Mouse (Mus musculus) erythroblast, embryonic 14.5 days (primary cell): ENCODE measurements at regions not wholly inside any gene's neighbourhood (a gene's known extent, or its start where the extent isn't known, plus 50 kb on each side); places are given as distances from the start of the nearest gene placed in this dataset.

ENCODE experiments used
- H3K27me3 ChIP-seq: 2 replicates; pipeline ENCODE4 v1.6.1; 2012; ENCODE audit warnings: inconsistent platforms; ENCODE audit not compliant: control insufficient read depth
- H3K36me3 ChIP-seq: 2 replicates; pipeline ENCODE4 v1.6.1; 2012; ENCODE audit warnings: mild to moderate bottlenecking, inconsistent platforms; ENCODE audit not compliant: control insufficient read depth
- H3K4me1 ChIP-seq: 2 replicates; pipeline ENCODE4 v1.6.1; 2012; ENCODE audit warnings: inconsistent platforms; ENCODE audit not compliant: control insufficient read depth
- H3K4me3 ChIP-seq: replicated peaks from 2 replicates; pipeline ENCODE3; 2012; ENCODE audit warnings: moderate library complexity, mild to moderate bottlenecking, inconsistent platforms
- H3K9me3 ChIP-seq: 2 replicates; pipeline ENCODE4 v1.6.1; 2012; ENCODE audit warnings: low read length, inconsistent platforms, mixed read lengths; ENCODE audit not compliant: control insufficient read depth
- GATA1 ChIP-seq: IDR thresholded peaks from 2 replicates; pipeline ENCODE4 v1.6.1; 2012; ENCODE audit warnings: low read length, inconsistent platforms, mixed read lengths
- TAL1 ChIP-seq: IDR thresholded peaks from 3 replicates; pipeline ENCODE4 v1.6.1; 2012; ENCODE audit warnings: low read length, inconsistent platforms, mixed read lengths

GRCm38 (mm10) chr7:71470418-71470817 lies 119.1 kb upstream of the Gm10295 start:
- no peak for TF ChIP-seq GATA1
- no peak for TF ChIP-seq TAL1
- no peaks in the 10 kb centered on the region for H3K36me3 ChIP-seq
- H3K9me3 ChIP-seq, result no peaks in the 10 kb centered on the region
- no peak overlapping the region for H3K4me3 ChIP-seq
- no peaks in the 10 kb centered on the region for H3K27me3 ChIP-seq
- H3K4me1 ChIP-seq, result no peaks in the 10 kb centered on the region

- H3K9me3 ChIP-seq, result no peaks in the 10 kb centered on the region
- no peaks in the 10 kb centered on the region for H3K36me3 ChIP-seq
- H3K27me3 ChIP-seq, result no peaks in the 10 kb centered on the region
- TF ChIP-seq GATA1, result no peak
- TF ChIP-seq TAL1, result no peak
- no peaks in the 10 kb centered on the region for H3K4me1 ChIP-seq
- no peak overlapping the region for H3K4me3 ChIP-seq
Observed at GRCm38 (mm10) chr7:71469951-71470350, 118.7 kb upstream of the Gm10295 start.

GRCm38 (mm10) chr7:71467436-71468127 lies 116.3 kb upstream of the Gm10295 start:
- Histone ChIP-seq H3K4me3 (no peak overlapping the region), H3K9me3 (no peaks in the 10 kb centered on the region), H3K4me1 (no peaks in the 10 kb centered on the region), H3K27me3 (no peaks in the 10 kb centered on the region), H3K36me3 (no peaks in the 10 kb centered on the region)
- no peak for TF ChIP-seq TAL1
- no peak for TF ChIP-seq GATA1

DNA sequence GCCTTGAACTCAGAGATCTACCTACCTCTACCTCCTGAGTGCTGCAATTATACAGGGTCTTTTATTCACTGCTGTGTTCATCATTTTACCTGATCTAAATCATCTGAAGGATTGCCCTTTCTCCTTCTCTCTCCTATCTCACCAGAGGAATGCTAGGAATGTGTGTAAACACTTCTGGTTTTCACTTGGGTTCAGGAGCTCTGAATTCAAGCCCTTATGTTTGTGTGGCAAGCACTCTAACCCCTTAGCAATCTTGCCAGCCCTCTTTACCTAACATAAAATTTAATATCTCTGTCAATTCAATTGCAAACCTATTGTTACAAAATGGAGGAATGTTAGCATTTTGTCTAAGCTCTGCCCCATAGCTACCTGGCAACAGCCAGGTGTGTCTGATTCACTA lies 112.8 kb upstream of the Gm10295 start:
- no peaks in the 10 kb centered on the region for H3K36me3 ChIP-seq
- H3K27me3 ChIP-seq, result no peaks in the 10 kb centered on the region
- H3K4me1 ChIP-seq, result peaks cover 4% of the 10 kb centered on the region; the same call in 1 of the 2 replicates
- H3K9me3 ChIP-seq, result no peaks in the 10 kb centered on the region
- TF ChIP-seq TAL1, result no peak
- TF ChIP-seq GATA1, result no peak
- H3K4me3 ChIP-seq, result no peak overlapping the region

DNA sequence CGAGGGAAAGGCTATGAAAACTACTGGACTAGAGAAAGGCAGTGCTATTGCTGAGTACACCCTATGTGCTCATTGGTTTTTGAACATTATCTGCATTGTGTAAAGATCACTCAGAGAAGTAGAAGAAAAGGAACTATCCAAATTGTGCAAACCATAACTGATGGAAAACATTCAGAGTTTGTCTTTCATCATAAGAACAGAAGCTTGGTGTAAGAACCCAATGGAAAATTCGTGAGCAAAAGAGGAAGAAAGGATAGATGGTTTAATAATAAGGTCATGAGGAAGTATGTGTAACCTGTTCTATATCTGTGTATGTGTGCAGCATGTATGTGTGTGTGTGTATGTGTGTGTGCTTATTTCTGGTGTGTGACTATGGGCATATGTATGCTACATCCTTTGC lies 112.3 kb upstream of the Gm10295 start:
- TF ChIP-seq TAL1, result no peak
- Histone ChIP-seq H3K27me3 (no peaks in the 10 kb centered on the region), H3K36me3 (no peaks in the 10 kb centered on the region), H3K4me1 (peaks cover 4% of the 10 kb centered on the region; the same call in 1 of the 2 replicates), H3K4me3 (no peak overlapping the region), H3K9me3 (no peaks in the 10 kb centered on the region)

DNA sequence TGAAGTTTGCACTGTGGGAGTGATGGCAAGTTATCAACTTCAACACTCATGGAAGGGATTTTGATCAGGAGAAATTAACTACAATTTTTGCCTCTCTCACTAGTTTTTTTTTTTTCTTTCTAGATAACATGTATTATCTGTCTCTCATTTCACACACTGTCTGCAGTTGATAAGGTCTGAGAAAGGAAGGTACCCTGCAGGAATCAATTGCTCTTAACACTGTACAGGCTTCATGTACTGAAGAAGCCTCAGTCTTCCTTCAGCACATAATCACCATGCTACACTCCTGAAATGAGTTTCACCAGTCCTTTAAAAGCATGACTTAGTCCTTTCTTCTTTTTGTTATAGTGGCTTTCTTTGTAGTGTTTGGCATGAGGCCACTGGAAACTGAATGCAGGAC lies 108.5 kb upstream of the Gm10295 start:
- Histone ChIP-seq H3K4me1 (peaks cover 4% of the 10 kb centered on the region; the same call in 1 of the 2 replicates), H3K4me3 (no peak overlapping the region), H3K27me3 (no peaks in the 10 kb centered on the region), H3K36me3 (no peaks in the 10 kb centered on the region), H3K9me3 (no peaks in the 10 kb centered on the region)
- TF ChIP-seq GATA1 (no peak), TAL1 (no peak)

DNA sequence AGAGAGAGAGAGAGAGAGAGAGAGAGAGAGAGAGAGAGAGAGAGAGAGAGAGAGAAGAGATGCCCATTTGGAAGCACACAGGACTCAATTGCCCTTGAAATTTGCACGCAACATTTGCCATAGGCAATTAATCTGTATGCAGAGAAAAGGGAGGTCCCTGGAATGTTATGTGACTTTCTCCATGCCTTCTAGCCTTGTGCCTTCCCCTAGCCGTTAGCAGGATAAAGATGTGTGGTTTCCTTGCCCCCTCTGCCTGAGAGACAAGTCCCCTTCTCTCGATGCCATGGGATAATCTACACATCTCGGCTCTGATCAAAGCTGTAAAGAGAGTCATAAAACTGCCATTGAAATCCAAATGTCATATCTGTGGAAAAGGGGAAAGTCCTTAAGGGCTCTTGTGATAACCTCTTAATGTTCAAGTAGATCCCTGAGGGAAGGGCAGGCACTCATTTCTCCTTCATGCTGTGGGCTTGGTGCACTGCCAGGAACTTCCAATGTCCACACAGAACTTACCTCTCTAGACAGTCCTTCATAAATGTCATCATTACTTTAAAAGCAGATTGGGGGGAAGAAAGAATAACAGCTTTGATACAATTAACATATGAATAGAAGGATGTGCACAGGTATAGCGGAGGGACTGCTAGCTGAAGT lies 106.9 kb upstream of the Gm10295 start:
- Histone ChIP-seq H3K9me3 (peaks cover 3% of the 10 kb centered on the region), H3K4me1 (peaks cover 4% of the 10 kb centered on the region; the same call in 1 of the 2 replicates), H3K36me3 (no peaks in the 10 kb centered on the region), H3K27me3 (no peaks in the 10 kb centered on the region), H3K4me3 (no peak overlapping the region)
- TF ChIP-seq GATA1 (no peak), TAL1 (no peak)

DNA sequence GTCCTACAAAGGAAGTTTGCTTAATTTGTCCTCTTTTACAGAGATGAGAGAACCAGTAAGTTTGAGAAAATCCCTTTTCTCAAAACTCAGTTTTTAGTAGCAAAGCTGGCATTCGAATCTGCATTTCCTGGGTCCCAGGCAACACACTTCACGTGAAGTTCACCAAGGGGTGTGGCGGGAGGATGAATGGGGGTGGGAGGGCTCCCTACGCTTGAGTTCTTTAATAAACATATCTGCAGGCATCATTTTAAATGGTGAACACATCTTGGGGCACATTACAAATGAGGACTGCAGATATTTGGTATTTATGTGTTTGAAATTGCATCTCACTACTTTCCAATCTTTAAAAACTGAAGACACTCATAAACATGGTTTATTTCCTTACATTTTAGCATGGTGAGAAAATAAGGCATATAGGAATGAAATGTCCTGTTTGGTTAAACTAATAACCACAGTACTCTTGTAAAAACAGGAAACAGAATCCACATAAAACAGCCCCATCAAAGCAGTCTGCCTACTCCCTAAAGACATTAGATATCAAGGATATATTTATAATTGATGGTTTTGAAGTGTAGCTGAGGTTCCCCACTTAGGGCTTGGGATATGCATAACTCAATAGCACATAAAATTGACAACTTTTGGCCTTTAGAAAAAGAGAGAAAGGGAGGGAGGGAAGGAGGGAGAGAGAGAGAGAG lies 106.3 kb upstream of the Gm10295 start:
- Histone ChIP-seq H3K9me3 (peaks cover 3% of the 10 kb centered on the region), H3K4me1 (peaks cover 4% of the 10 kb centered on the region; the same call in 1 of the 2 replicates), H3K27me3 (no peaks in the 10 kb centered on the region), H3K4me3 (no peak overlapping the region), H3K36me3 (no peaks in the 10 kb centered on the region)
- TF ChIP-seq TAL1 (no peak), GATA1 (no peak)

DNA sequence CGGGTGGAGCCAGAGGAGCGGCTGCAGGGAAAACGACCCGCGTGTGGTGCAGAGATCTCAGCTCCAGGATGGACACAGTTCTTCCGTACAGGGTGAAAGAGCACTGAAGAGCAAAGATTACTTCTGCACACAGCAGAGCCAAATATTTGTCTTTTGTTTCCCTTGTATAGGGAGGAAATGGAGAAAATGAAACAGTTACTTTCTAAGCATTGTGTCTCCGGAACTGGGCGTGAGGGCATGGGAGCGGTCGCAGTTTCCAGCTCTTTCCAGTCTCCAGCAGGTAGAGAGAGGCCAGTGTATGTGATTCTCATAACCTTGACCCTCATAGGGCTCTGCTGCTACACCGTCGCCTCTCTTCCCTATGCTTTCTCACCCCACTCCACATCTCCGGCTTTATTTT lies 105.1 kb upstream of the Gm10295 start:
- H3K4me1 ChIP-seq, result peaks cover 4% of the 10 kb centered on the region; the same call in 1 of the 2 replicates
- peaks cover 3% of the 10 kb centered on the region for H3K9me3 ChIP-seq
- no peaks in the 10 kb centered on the region for H3K27me3 ChIP-seq
- H3K4me3 ChIP-seq, result no peak overlapping the region
- TF ChIP-seq TAL1 (no peak), GATA1 (no peak)
- no peaks in the 10 kb centered on the region for H3K36me3 ChIP-seq
